Mouse (Mus musculus) myocyte (in vitro differentiated cells): ENCODE measurements at regions not wholly inside any gene's neighbourhood (a gene's known extent, or its start where the extent isn't known, plus 50 kb on each side); places are given as distances from the start of the nearest gene placed in this dataset.

ENCODE experiments used
- E2F4 ChIP-seq: IDR thresholded peaks from one replicate; pipeline ENCODE4 v1.6.1; 2011; ENCODE audit warnings: mild to moderate bottlenecking, control low read depth, moderate library complexity; ENCODE audit not compliant: insufficient read depth
- MAX ChIP-seq: IDR thresholded peaks from one replicate; pipeline ENCODE4 v1.6.1; 2011; ENCODE audit warnings: low read depth, mild to moderate bottlenecking, control low read depth
- MYOG ChIP-seq, 3 experiments: IDR thresholded peaks; one replicate each; pipeline ENCODE4 v1.6.1; 2011; ENCODE audit warnings: control low read depth in 2 of 3, low read depth in 2 of 3, mild to moderate bottlenecking in 2 of 3; ENCODE audit not compliant: insufficient read length in 2 of 3, control insufficient read depth in 1 of 3, insufficient read depth in 1 of 3
- POLR2A ChIP-seq: IDR thresholded peaks from one replicate; pipeline ENCODE4 v1.6.1; 2011; ENCODE audit warnings: low read depth, mild to moderate bottlenecking, control low read depth, moderate library complexity; ENCODE audit not compliant: insufficient read length
- POLR2AphosphoS2 ChIP-seq: IDR thresholded peaks from one replicate; pipeline ENCODE4 v1.6.1; 2011; ENCODE audit warnings: low read depth, control low read depth; ENCODE audit not compliant: insufficient read length
- REST ChIP-seq: IDR thresholded peaks from one replicate; pipeline ENCODE4 v1.6.1; 2011; ENCODE audit warnings: mild to moderate bottlenecking, control low read depth, moderate library complexity; ENCODE audit not compliant: insufficient read depth, insufficient read length
- TCF12 ChIP-seq: IDR thresholded peaks from one replicate; pipeline ENCODE4 v1.6.1; 2011; ENCODE audit warnings: mild to moderate bottlenecking, control low read depth; ENCODE audit not compliant: poor library complexity, insufficient read depth, severe bottlenecking
- USF1 ChIP-seq: IDR thresholded peaks from one replicate; pipeline ENCODE4 v1.6.1; 2011; ENCODE audit warnings: low read depth, mild to moderate bottlenecking, control low read depth, moderate library complexity

- TF ChIP-seq POLR2A, result no peak
- no peak for TF ChIP-seq POLR2AphosphoS2
- TF ChIP-seq TCF12, result no peak
- TF ChIP-seq MYOG (IDR thresholded peaks at IDR 0.05; ENCODE audit: control insufficient read depth in 1 of 3, insufficient read depth in 1 of 3, insufficient read length in 2 of 3, low read depth in 2 of 3), result no peak
- no peak for TF ChIP-seq E2F4
- no peak for TF ChIP-seq MAX
- TF ChIP-seq USF1, result no peak
- no peak for TF ChIP-seq REST
Measured at GRCm38 (mm10) chr17:27294208-27294604, 89.9 kb upstream of the Lemd2 start.
